Mouse (Mus musculus) testis, adult 2 months (tissue): ENCODE measurements around the gene Tex29.

Experiments used
- CTCF ChIP-seq: fragments of 200-500 bp; IDR thresholded peaks from 2 replicates; pipeline ENCODE4 v1.5.1; 2012; ENCODE audit warnings: low read depth, mild to moderate bottlenecking, inconsistent platforms, low read length, moderate library complexity; ENCODE audit not compliant: control insufficient read depth, insufficient read depth, insufficient replicate concordance
- POLR2A ChIP-seq: fragments of 200-500 bp; IDR thresholded peaks from 2 replicates; pipeline ENCODE4 v1.6.1; 2012; ENCODE audit warnings: low read depth, mild to moderate bottlenecking, inconsistent platforms, low read length, moderate library complexity; ENCODE audit not compliant: control insufficient read depth

- TF ChIP-seq POLR2A = no peak
- TF ChIP-seq CTCF = peak; percentile 84; the same call in 1 of the 2 replicates
These were observed 27.6 kb downstream of the Tex29 start for GRCm38 (mm10) chr8:11867832-11868231.
